Mouse (Mus musculus) brain, embryonic 14.5 days (tissue): ENCODE data around the gene Gm28047.

Experiments
- CTCF ChIP-seq: fragments of 200-500 bp; IDR thresholded peaks from 2 replicates; pipeline ENCODE4 v1.5.1; 2012; ENCODE audit warnings: inconsistent platforms, mild to moderate bottlenecking, moderate library complexity, borderline replicate concordance; ENCODE audit not compliant: insufficient read depth, insufficient read length; ENCODE audit errors: extremely low read depth
- POLR2A ChIP-seq: fragments of 200-500 bp; IDR thresholded peaks from 2 replicates; pipeline ENCODE4 v1.6.1; 2012; ENCODE audit warnings: mild to moderate bottlenecking, inconsistent platforms, borderline replicate concordance; ENCODE audit not compliant: poor library complexity, insufficient read depth, insufficient read length, severe bottlenecking; ENCODE audit errors: extremely low read depth

DNA sequence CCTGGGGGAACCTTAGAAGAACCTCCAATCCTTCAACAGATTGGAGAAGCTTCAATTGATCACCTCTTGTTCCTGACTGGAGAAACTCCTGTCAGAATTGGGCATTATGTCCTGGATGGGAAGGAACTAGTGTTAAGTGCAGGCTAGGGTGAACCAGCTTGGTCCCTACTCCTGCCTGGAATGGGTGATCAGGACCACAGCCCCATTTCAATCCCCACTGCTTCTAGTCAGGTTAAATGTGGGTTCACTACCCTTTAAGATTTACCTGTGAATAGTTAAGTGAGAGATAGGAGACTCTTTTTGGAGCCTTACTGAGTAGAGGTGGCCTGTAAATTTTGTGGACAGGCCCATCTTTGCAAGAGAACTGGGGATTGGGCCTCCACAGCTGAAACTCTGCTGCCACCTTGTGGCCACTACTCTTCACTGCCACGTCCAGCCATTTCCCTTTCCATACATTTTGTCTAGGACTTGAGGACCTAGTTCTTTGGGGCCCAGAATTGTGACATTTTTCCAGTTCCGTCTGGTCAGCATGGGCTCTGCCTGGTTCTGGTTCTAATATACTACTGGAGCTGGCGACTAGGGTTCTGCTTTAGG is 99.9 kb downstream of the Gm28047 start, which contains the start of gene Npff:
- TF ChIP-seq POLR2A (no peak), CTCF (peak; percentile 95)
